Mouse (Mus musculus): ENCODE measurements around the gene Tmem37. TPM values are rescaled to one million over a fixed set of nuclear protein-coding genes. Genes with fewer than 3 reads are reported as not detected.
"Not testable (repeated sequence)": the region's sequence is repeated elsewhere in the genome, so short reads cannot be mapped to it uniquely, and the experiment has no call there.

Gene Tmem37
- polyA plus RNA-seq, 1 experiment from 2014 or later, result 6.8 TPM

GRCm38 (mm10) chr1:120112251-120113187 lies 38.6 kb upstream of the Tmem37 start:
- peaks cover 9% of the 10 kb centered on the region; the same call in 1 of the 2 replicates for H3K4me1 ChIP-seq
- no peak overlapping the region for H3K4me3 ChIP-seq
- peaks cover 42% of the 10 kb centered on the region for H3K36me3 ChIP-seq
- ATAC-seq (ENCODE audit: low FRiP score, low read depth), result no peak
- no peak overlapping the region for H3K4me2 ChIP-seq (replicated peaks)
- H3K9me3 ChIP-seq, result 0 out of 2 replicates have a peak, but pooled peaks cover 7% of the 10 kb centered on the region
- H3K9ac ChIP-seq, result no peak overlapping the region
- no peak overlapping the region for H3K27ac ChIP-seq
- WGBS, result 89% methylated on average over 12 of the region's 12 CpGs
- no peaks in the 10 kb centered on the region for H3K27me3 ChIP-seq (replicated peaks)

GRCm38 (mm10) chr1:120111766-120112165 lies 37.9 kb upstream of the Tmem37 start:
- H3K27me3 ChIP-seq (replicated peaks), result no peaks in the 10 kb centered on the region
- H3K9ac ChIP-seq, result no peak overlapping the region
- H3K36me3 ChIP-seq, result peaks cover 42% of the 10 kb centered on the region
- WGBS, result 91% methylated on average over 8 of the region's 8 CpGs
- H3K4me1 ChIP-seq, result peaks cover 7% of the 10 kb centered on the region; the same call in 1 of the 2 replicates
- ATAC-seq (ENCODE audit: low FRiP score, low read depth), result no peak
- H3K4me3 ChIP-seq, result no peak overlapping the region
- H3K27ac ChIP-seq, result no peak overlapping the region
- no peak overlapping the region for H3K4me2 ChIP-seq (replicated peaks)
- 0 out of 2 replicates have a peak, but pooled peaks cover 7% of the 10 kb centered on the region for H3K9me3 ChIP-seq

GRCm38 (mm10) chr1:120109741-120110432 lies 36.0 kb upstream of the Tmem37 start:
- WGBS, result 88% methylated on average over 19 of the region's 19 CpGs
- no peak for ATAC-seq (ENCODE audit: low FRiP score, low read depth)

GRCm38 (mm10) chr1:120105556-120105959 lies 31.7 kb upstream of the Tmem37 start:
- WGBS, result 90% methylated on average over 5 of the region's 5 CpGs
- Histone ChIP-seq H3K9me3 (no peaks in the 10 kb centered on the region), H3K4me2 (replicated peaks) (no peak overlapping the region), H3K36me3 (no peaks in the 10 kb centered on the region), H3K9ac (no peak overlapping the region), H3K4me3 (no peak overlapping the region), H3K27ac (no peak overlapping the region), H3K27me3 (replicated peaks) (no peaks in the 10 kb centered on the region), H3K4me1 (no peaks in the 10 kb centered on the region)
- no peak for ATAC-seq (ENCODE audit: low FRiP score, low read depth)

More at GRCm38 (mm10) chr1:120109741-120110432, 36.0 kb upstream of the Tmem37 start:
- Histone ChIP-seq H3K9me3 (0 out of 2 replicates have a peak, but pooled peaks cover 7% of the 10 kb centered on the region), H3K4me2 (replicated peaks) (no peak overlapping the region), H3K27me3 (replicated peaks) (no peaks in the 10 kb centered on the region), H3K27ac (no peak overlapping the region), H3K9ac (no peak overlapping the region), H3K36me3 (peaks cover 27% of the 10 kb centered on the region), H3K4me3 (no peak overlapping the region), H3K4me1 (no peaks in the 10 kb centered on the region)

- Histone ChIP-seq H3K4me1 (no peaks in the 10 kb centered on the region), H3K9me3 (no peaks in the 10 kb centered on the region), H3K27me3 (replicated peaks) (no peaks in the 10 kb centered on the region), H3K36me3 (no peaks in the 10 kb centered on the region), H3K27ac (no peak overlapping the region), H3K9ac (no peak overlapping the region), H3K4me2 (replicated peaks) (no peak overlapping the region), H3K4me3 (no peak overlapping the region)
- no peak for ATAC-seq (ENCODE audit: low FRiP score, low read depth)
- 91% methylated on average over 3 of the region's 3 CpGs for WGBS
Observed at GRCm38 (mm10) chr1:120101227-120101609, 27.3 kb upstream of the Tmem37 start.

GRCm38 (mm10) chr1:120100456-120101226 lies 26.8 kb upstream of the Tmem37 start:
- Histone ChIP-seq H3K9ac (no peak overlapping the region), H3K4me2 (replicated peaks) (no peak overlapping the region), H3K4me1 (no peaks in the 10 kb centered on the region), H3K4me3 (no peak overlapping the region), H3K9me3 (no peaks in the 10 kb centered on the region), H3K36me3 (no peaks in the 10 kb centered on the region), H3K27ac (no peak overlapping the region), H3K27me3 (replicated peaks) (no peaks in the 10 kb centered on the region)
- ATAC-seq (ENCODE audit: low FRiP score, low read depth), result no peak
- WGBS, result 73% methylated on average over 8 of the region's 8 CpGs

- H3K9me3 ChIP-seq, result no peaks in the 10 kb centered on the region
- WGBS, result 71% methylated on average over 6 of the region's 6 CpGs
- no peak overlapping the region for H3K4me3 ChIP-seq
- H3K36me3 ChIP-seq, result no peaks in the 10 kb centered on the region
- no peaks in the 10 kb centered on the region for H3K27me3 ChIP-seq (replicated peaks)
- ATAC-seq (ENCODE audit: low FRiP score, low read depth), result no peak
- no peaks in the 10 kb centered on the region for H3K4me1 ChIP-seq
- no peak overlapping the region for H3K4me2 ChIP-seq (replicated peaks)
- no peak overlapping the region for H3K27ac ChIP-seq
- H3K9ac ChIP-seq, result no peak overlapping the region
Observed at GRCm38 (mm10) chr1:120099483-120099882, 25.6 kb upstream of the Tmem37 start.

- H3K9ac ChIP-seq, result no peak overlapping the region
- no peak overlapping the region for H3K4me2 ChIP-seq (replicated peaks)
Observed at GRCm38 (mm10) chr1:120098327-120098726, 24.5 kb upstream of the Tmem37 start.

GRCm38 (mm10) chr1:120094920-120095319 lies 21.0 kb upstream of the Tmem37 start:
- 92% methylated on average over 3 of the region's 3 CpGs for WGBS
- H3K4me2 ChIP-seq (replicated peaks), result no peak overlapping the region
- no peak overlapping the region for H3K27ac ChIP-seq
- H3K9ac ChIP-seq, result no peak overlapping the region
- no peaks in the 10 kb centered on the region; the same call in 1 of the 2 replicates for H3K9me3 ChIP-seq
- no peak for ATAC-seq (ENCODE audit: low FRiP score, low read depth)
- H3K4me3 ChIP-seq, result no peak overlapping the region
- H3K27me3 ChIP-seq (replicated peaks), result no peaks in the 10 kb centered on the region
- H3K4me1 ChIP-seq, result no peaks in the 10 kb centered on the region
- H3K36me3 ChIP-seq, result no peaks in the 10 kb centered on the region

More at GRCm38 (mm10) chr1:120098327-120098726, 24.5 kb upstream of the Tmem37 start:
- Histone ChIP-seq H3K4me1 (no peaks in the 10 kb centered on the region), H3K27me3 (replicated peaks) (no peaks in the 10 kb centered on the region), H3K9me3 (no peaks in the 10 kb centered on the region), H3K27ac (no peak overlapping the region), H3K36me3 (no peaks in the 10 kb centered on the region), H3K4me3 (no peak overlapping the region)
- WGBS, result 15% methylated on average over 7 of the region's 7 CpGs
- no peak for ATAC-seq (ENCODE audit: low FRiP score, low read depth)

GRCm38 (mm10) chr1:120093482-120094134 lies 19.7 kb upstream of the Tmem37 start:
- not testable (repeated sequence) for ATAC-seq (ENCODE audit: low FRiP score, low read depth); H3K9ac ChIP-seq; H3K4me3 ChIP-seq; H3K4me1 ChIP-seq; H3K36me3 ChIP-seq; H3K9me3 ChIP-seq; H3K4me2 ChIP-seq (replicated peaks); H3K27me3 ChIP-seq (replicated peaks); H3K27ac ChIP-seq
- WGBS, result 56% methylated on average over 11 of the region's 14 CpGs

- no peaks in the 10 kb centered on the region for H3K27me3 ChIP-seq (replicated peaks)
- no peak overlapping the region for H3K4me2 ChIP-seq (replicated peaks)
- H3K4me3 ChIP-seq, result no peak overlapping the region
- 79% methylated on average over 8 of the region's 8 CpGs for WGBS
- no peak for ATAC-seq (ENCODE audit: low FRiP score, low read depth)
- no peaks in the 10 kb centered on the region for H3K4me1 ChIP-seq
- H3K36me3 ChIP-seq, result no peaks in the 10 kb centered on the region
- H3K27ac ChIP-seq, result no peak overlapping the region
- no peaks in the 10 kb centered on the region; the same call in 1 of the 2 replicates for H3K9me3 ChIP-seq
- H3K9ac ChIP-seq, result no peak overlapping the region
Observed at GRCm38 (mm10) chr1:120090880-120091570, 17.2 kb upstream of the Tmem37 start.

Measured in neural tube, embryonic 12.5 days (tissue).